Mouse (Mus musculus) heart, postnatal 0 days (tissue): Measurements from ENCODE around the gene Trp53bp2. TPM values are rescaled to one million over a fixed set of nuclear protein-coding genes. Genes with fewer than 3 reads are reported as not detected.

ENCODE experiments used
- ATAC-seq: fragments of 200-750 bp; cut with Nextera tagmentation; 2 replicates; pipeline ENCODE4 v1.8.0; 2017; ENCODE audit warnings: low read depth, moderate number of reproducible peaks, moderate library complexity; ENCODE audit not compliant: insufficient read depth
- DNase-seq: peaks from one replicate; pipeline ENCODE4 v3.0.0-alpha.2; 2016; ENCODE audit warnings: low spot score
- H3K27ac ChIP-seq: fragments of 300-500 bp; sonication (generic); 2 replicates; pipeline ENCODE4 v1.5.1; 2014; ENCODE audit warnings: low read depth, mild to moderate bottlenecking
- H3K27me3 ChIP-seq: fragments of 300-500 bp; sonication (generic); 2 replicates; pipeline ENCODE4 v1.6.1; 2014; ENCODE audit warnings: low read length, mixed read lengths; ENCODE audit not compliant: control insufficient read depth, insufficient read depth
- H3K36me3 ChIP-seq: fragments of 300-500 bp; sonication (generic); replicated peaks from 2 replicates; pipeline ENCODE4 v1.6.1; 2014; ENCODE audit warnings: low read length, mixed read lengths; ENCODE audit not compliant: control insufficient read depth, insufficient read depth
- H3K4me1 ChIP-seq: fragments of 300-500 bp; sonication (generic); 2 replicates; pipeline ENCODE4 v1.6.1; 2014; ENCODE audit warnings: antibody characterized with exemption; ENCODE audit not compliant: control insufficient read depth, insufficient read depth
- H3K4me2 ChIP-seq: fragments of 300-500 bp; sonication (generic); 2 replicates; pipeline ENCODE4 v1.6.1; 2014; ENCODE audit warnings: low read depth, mild to moderate bottlenecking, low read length, moderate library complexity
- H3K4me3 ChIP-seq: fragments of 300-500 bp; sonication (generic); 2 replicates; pipeline ENCODE4 v1.5.1; 2014; ENCODE audit warnings: low read depth, low read length
- H3K9ac ChIP-seq: fragments of 300-500 bp; sonication (generic); replicated peaks from 2 replicates; pipeline ENCODE4 v1.6.1; 2014; ENCODE audit warnings: low read depth, low read length, mixed read lengths
- H3K9me3 ChIP-seq: fragments of 300-500 bp; sonication (generic); replicated peaks from 2 replicates; pipeline ENCODE4 v1.6.1; 2016; ENCODE audit warnings: low read length; ENCODE audit not compliant: control insufficient read depth
- CTCF ChIP-seq: IDR thresholded peaks from 2 replicates; pipeline ENCODE4 v1.5.1; 2016; ENCODE audit warnings: antibody characterized with exemption, control low read depth, low read depth
- EP300 ChIP-seq: IDR thresholded peaks from 2 replicates; pipeline ENCODE4 v1.6.1; 2016; ENCODE audit warnings: antibody characterized with exemption, low read depth
- WGBS: fragments of 180-500 bp; shearing (Covaris S2); extraction: QIAGEN DNeasy Blood & Tissue Kit; methylation state at CpG from one replicate; pipeline ENCODE4 v1.1.7; 2014; 5-methylcytosine and 5-hydroxymethylcytosine counted together
- polyA plus RNA-seq: library from polyadenylated mRNA; unstranded; fragments of >200 nt; fragmentation: Nextera tagmentation; extraction: Ambion mirVana; gene quantifications from 2 replicates; pipeline ENCODE4 v1.2.1, GENCODE M21; 2015
- total RNA-seq: library from RNA; depleted of rRNA; stranded (reverse); fragments of >200 nt; gene quantifications from 2 replicates; pipeline ENCODE4 v1.2.3, GENCODE M21; 2014; ENCODE audit warnings: low replicate concordance

Gene Trp53bp2
- total and polyA plus RNA-seq, 2 experiments from 2014 or later = 8.3 to 13.6 TPM

- DNase-seq (no peak), ATAC-seq (no peak)
- no peak overlapping the region for H3K4me2 ChIP-seq
- TF ChIP-seq CTCF (no peak), EP300 (no peak)
- H3K4me3 ChIP-seq = no peak overlapping the region
- no peaks in the 10 kb centered on the region for H3K9me3 ChIP-seq
- H3K27ac ChIP-seq = no peak overlapping the region
- no peaks in the 10 kb centered on the region for H3K27me3 ChIP-seq
- H3K36me3 ChIP-seq = no peaks in the 10 kb centered on the region
- no peaks in the 10 kb centered on the region for H3K4me1 ChIP-seq
- WGBS = 61% methylated on average over 7 of the region's 7 CpGs
- H3K9ac ChIP-seq = no peak overlapping the region
These were observed 30.1 kb upstream of the Trp53bp2 start for GRCm38 (mm10) chr1:182378876-182379275.

- no peak overlapping the region for H3K27ac ChIP-seq
- no peak overlapping the region for H3K4me2 ChIP-seq
- no peak overlapping the region for H3K4me3 ChIP-seq
- no peaks in the 10 kb centered on the region for H3K36me3 ChIP-seq
- no peaks in the 10 kb centered on the region for H3K27me3 ChIP-seq
- DNase-seq = no peak
- WGBS = 68% methylated on average over 7 of the region's 7 CpGs
- no peak for TF ChIP-seq CTCF
- no peak for TF ChIP-seq EP300
- no peak overlapping the region for H3K9ac ChIP-seq
- ATAC-seq = no peak
- H3K4me1 ChIP-seq = no peaks in the 10 kb centered on the region
- no peaks in the 10 kb centered on the region for H3K9me3 ChIP-seq
These were observed 28.3 kb upstream of the Trp53bp2 start for GRCm38 (mm10) chr1:182380683-182381082.

- Histone ChIP-seq H3K9me3 (no peaks in the 10 kb centered on the region), H3K4me2 (no peak overlapping the region), H3K27me3 (no peaks in the 10 kb centered on the region), H3K27ac (no peak overlapping the region), H3K4me3 (no peak overlapping the region), H3K36me3 (no peaks in the 10 kb centered on the region), H3K4me1 (no peaks in the 10 kb centered on the region), H3K9ac (no peak overlapping the region)
- no peak for DNase-seq
- TF ChIP-seq CTCF = no peak
- TF ChIP-seq EP300 = no peak
- ATAC-seq = no peak
- 73% methylated on average over 3 of the region's 3 CpGs for WGBS
These were observed 27.6 kb upstream of the Trp53bp2 start for GRCm38 (mm10) chr1:182381327-182381726.

GRCm38 (mm10) chr1:182383096-182383495, 25.9 kb upstream of the Trp53bp2 start:
- Histone ChIP-seq H3K27ac (no peak overlapping the region), H3K27me3 (no peaks in the 10 kb centered on the region), H3K9ac (no peak overlapping the region), H3K4me3 (no peak overlapping the region), H3K36me3 (no peaks in the 10 kb centered on the region), H3K9me3 (no peaks in the 10 kb centered on the region), H3K4me1 (no peaks in the 10 kb centered on the region), H3K4me2 (no peak overlapping the region)
- WGBS = 63% methylated on average over 9 of the region's 9 CpGs
- DNase-seq (no peak), ATAC-seq (no peak)
- TF ChIP-seq EP300 (no peak), CTCF (no peak)

GRCm38 (mm10) chr1:182386449-182386848, 22.5 kb upstream of the Trp53bp2 start:
- no peaks in the 10 kb centered on the region for H3K36me3 ChIP-seq
- DNase-seq (no peak), ATAC-seq (no peak)
- TF ChIP-seq EP300 = no peak
- TF ChIP-seq CTCF = no peak
- 86% methylated on average over 8 of the region's 8 CpGs for WGBS
- no peaks in the 10 kb centered on the region for H3K27me3 ChIP-seq
- H3K4me1 ChIP-seq = peaks cover 4% of the 10 kb centered on the region; the same call in 1 of the 2 replicates
- H3K4me2 ChIP-seq = no peak overlapping the region
- H3K27ac ChIP-seq = no peak overlapping the region
- no peak overlapping the region for H3K9ac ChIP-seq
- no peak overlapping the region for H3K4me3 ChIP-seq
- H3K9me3 ChIP-seq = no peaks in the 10 kb centered on the region

GRCm38 (mm10) chr1:182388729-182389128, 20.2 kb upstream of the Trp53bp2 start:
- DNase-seq (peak; percentile 34), ATAC-seq (peak; percentile 39; the same call in 1 of the 2 replicates)
- Histone ChIP-seq H3K4me2 (no peak overlapping the region), H3K4me1 (peaks cover 4% of the 10 kb centered on the region; the same call in 1 of the 2 replicates), H3K9me3 (no peaks in the 10 kb centered on the region), H3K9ac (no peak overlapping the region), H3K36me3 (no peaks in the 10 kb centered on the region), H3K27ac (peak overlapping the region; percentile 5; the same call in 1 of the 2 replicates), H3K4me3 (no peak overlapping the region), H3K27me3 (no peaks in the 10 kb centered on the region)
- TF ChIP-seq CTCF (no peak), EP300 (no peak)
- 34% methylated on average over 4 of the region's 4 CpGs for WGBS
